Mouse (Mus musculus): ENCODE data around the gene Btnl4. TPM values are rescaled to one million over a fixed set of nuclear protein-coding genes. Genes with fewer than 3 reads are reported as not detected.
"Not testable (repeated sequence)": the region's sequence is repeated elsewhere in the genome, so short reads cannot be mapped to it uniquely, and the experiment has no call there.

Btnl4 gene
- total RNA-seq (2021), result not detected

DNA sequence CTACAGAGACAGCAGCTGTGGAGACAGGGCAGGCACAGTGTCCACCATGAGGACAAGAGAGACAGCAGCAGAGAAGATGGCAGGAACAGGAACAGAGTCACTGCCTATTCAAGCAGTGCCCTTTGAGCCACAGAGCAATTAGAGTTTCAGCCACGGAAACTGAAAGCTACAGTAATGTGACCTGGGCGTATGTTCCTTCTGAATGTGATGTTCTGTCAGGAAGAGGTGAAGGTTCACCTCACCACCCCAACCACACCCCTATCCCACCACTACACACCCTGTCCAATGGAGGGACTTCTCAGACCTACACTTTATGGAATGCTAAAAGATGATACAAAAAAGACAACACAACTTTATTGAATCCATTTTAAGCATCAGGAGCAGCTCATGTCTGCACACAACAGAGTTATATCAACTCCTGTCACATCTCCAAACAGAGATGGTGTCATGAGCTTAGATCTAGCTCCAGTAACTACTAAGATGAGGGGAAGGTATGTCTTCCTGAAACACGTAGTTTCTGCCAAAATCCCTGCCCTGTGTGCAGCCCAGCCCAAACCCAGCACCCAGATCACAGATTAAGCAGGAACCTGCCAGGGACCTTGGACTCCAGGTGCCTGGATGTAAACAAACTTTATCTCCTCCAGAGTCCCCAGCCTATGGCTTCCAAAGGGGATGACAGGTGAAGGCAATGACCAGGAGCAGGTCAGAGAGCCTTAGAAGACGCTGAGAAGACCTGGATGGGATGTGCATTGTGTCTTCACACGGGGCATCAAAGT is at the start of gene Btnl4:
Gene Btnl4, minus strand, starts transcription at position 81 of the 776 bp plus-strand sequence.
- DNase-seq (ENCODE audit: extremely low spot score in 1 of 2, low spot score in 1 of 2), result not testable (repeated sequence)

DNA sequence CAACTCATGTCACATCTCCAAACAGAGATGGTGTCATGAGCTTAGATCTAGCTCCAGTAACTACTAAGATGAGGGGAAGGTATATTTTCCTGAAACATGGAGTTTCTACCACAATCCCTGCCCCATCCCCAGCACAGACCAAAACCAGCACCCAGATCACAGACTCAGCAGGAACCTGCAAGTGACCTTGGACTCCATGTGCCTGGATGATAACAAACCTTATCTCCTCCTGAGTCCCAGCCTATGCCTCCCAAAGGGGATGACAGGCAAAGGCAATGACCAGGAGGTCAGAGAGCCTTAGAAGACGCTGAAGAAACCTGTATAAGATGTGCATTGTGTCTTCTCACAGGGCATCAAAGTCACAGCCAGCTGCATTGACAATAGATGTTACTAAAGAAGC is 41.9 kb upstream of the Btnl4 start:
- DNase-seq (ENCODE audit: extremely low spot score in 1 of 2, low spot score in 1 of 2), result no peak

DNA sequence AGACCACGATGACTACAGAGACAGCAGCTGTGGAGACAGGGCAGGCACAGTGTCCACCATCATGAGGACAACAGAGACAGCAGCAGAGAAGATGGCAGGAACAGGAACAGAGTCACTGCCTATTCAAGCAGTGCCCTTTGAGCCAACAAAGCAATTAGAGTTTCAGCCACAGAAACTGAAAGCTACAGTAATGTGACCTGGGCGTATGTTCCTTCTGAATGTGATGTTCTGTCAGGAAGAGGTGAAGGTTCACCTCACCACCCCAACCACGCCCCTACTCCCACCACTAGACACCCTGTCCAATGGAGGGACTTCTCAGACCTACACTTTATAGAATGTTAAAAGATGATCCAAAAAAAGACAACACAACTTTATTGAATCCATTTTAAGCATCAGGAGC is 41.5 kb upstream of the Btnl4 start:
- not testable (repeated sequence) for DNase-seq (ENCODE audit: extremely low spot score in 1 of 2, low spot score in 1 of 2)

DNA sequence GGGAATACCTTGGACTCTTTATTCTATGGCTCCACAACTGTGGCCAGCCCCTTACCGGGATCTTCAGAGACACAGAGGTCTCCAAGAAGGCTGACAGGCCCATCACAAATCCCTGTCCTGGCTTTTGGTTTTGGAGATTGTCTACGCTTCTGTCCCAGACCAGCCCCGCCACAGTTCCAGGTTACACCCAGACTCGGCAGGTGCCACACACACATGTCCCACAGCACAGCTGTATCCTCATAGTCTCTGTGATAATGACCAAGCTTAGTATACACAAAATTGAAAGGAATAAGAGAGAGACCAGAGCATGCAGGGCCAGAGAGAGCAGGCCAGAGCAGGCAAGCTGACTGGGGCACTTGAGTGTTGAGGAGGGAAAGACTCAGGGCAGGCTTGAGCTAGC is 40.7 kb upstream of the Btnl4 start:
- no peak for DNase-seq (ENCODE audit: extremely low spot score in 1 of 2, low spot score in 1 of 2)

DNA sequence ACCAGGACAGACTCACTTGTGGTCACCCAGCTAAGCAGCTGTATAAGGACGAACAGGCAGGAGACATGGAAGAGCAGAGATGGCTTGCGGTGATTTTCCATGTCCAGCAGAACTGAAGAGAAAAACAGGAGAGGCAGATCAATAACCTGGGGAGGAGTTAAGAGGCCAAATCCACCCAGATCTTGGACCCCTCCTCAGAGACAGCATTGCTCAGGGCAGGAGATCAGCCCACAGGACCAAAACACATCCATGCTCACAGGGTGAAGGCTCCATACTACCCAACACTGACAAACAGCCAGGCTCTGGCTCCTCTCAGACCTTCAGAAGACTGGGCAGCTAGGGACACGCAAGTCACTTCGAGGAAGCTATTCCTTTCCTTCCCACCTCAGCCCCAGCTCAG is 40.1 kb upstream of the Btnl4 start, which contains the start of gene Btnl6:
Gene Btnl6, minus strand, starts transcription at position 101 of the 400 bp plus-strand sequence.
- no peak for DNase-seq (ENCODE audit: extremely low spot score in 1 of 2, low spot score in 1 of 2)

DNA sequence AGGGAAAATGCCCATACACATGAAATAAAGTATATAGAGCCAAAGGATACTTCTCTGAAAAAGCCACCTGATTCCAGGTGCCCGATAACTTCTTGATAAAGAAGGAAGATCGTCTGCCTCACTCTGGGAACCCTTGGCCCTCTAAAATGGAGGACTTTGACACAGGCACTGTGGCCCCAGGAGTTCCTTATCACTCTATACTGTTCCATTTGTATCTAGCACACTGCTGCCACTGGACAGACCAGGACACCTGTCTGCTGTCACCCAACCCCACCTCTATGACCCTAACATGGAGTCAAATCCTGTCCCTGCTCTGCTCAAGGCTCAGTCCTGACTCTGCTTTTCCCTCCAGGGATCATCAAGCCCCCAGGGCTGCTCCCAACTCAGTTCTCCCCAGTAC is 39.4 kb upstream of the Btnl4 start:
- no peak for DNase-seq (ENCODE audit: extremely low spot score in 1 of 2, low spot score in 1 of 2)

DNA sequence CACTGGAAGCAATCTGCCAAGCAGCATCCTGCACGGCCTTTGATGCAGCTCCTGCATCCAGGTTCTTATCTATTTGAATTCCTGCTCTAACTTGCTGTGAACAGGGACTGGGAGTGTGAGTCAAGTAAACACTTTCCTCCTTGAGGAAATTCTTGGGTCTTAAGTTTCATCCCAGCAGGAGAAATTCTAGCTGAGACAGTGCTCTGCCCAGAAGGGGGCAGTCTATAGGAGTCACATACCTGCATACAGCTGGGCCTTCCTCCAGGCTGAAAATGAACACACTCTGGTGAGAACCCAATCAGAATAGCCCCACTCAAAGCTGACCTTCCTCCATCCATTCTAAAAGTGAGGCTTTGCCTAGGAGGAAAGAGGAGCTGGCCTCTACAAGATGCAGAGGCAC is 34.6 kb upstream of the Btnl4 start:
- DNase-seq (ENCODE audit: extremely low spot score in 1 of 2, low spot score in 1 of 2), result not testable (repeated sequence)

DNA sequence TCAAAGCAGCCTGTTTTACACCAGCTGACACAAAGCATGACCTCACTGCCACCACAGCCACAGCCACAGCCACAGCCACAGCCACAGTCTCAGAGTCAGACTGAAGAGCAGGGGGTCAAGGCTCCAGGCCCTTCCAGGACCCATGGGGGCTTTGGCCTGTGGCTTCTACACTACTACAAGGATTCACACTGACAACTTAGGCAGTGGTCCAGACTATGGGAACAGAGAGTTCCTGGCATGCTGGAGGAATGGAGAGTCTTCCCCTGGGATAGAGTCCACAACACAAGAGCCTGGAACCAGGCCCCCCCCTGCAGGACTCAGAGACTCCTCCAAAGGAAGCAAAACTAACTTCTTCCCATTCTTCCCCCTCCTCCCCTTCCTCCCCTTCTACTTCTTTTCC is 30.5 kb upstream of the Btnl4 start:
- DNase-seq (ENCODE audit: extremely low spot score in 1 of 2, low spot score in 1 of 2), result no peak

DNA sequence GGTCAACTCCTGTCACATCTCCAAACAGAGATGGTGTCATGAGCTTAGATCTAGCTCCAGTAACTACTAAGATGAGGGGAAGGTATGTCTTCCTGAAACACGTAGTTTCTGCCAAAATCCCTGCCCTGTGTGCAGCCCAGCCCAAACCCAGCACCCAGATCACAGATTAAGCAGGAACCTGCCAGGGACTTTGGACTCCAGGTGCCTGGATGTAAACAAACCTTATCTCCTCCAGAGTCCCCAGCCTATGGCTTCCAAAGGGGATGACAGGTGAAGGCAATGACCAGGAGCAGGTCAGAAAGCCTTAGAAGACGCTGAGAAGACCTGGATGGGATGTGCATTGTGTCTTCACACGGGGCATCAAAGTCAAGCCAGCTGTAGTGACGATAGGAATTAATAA is 20.6 kb upstream of the Btnl4 start:
- DNase-seq (ENCODE audit: extremely low spot score in 1 of 2, low spot score in 1 of 2), result not testable (repeated sequence)

DNA sequence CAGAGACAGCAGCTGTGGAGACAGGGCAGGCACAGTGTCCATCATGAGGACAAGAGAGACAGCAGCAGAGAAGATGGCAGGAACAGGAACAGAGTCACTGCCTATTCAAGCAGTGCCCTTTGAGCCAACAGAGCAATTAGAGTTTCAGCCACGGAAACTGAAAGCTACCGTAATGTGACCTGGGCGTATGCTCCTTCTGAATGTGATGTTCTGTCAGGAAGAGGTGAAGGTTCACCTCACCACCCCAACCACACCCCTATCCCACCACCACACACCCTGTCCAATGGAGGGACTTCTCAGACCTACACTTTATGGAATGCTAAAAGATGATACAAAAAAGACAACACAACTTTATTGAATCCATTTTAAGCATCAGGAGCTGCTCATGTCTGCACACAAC is 20.2 kb upstream of the Btnl4 start:
- not testable (repeated sequence) for DNase-seq (ENCODE audit: extremely low spot score in 1 of 2, low spot score in 1 of 2)

DNA sequence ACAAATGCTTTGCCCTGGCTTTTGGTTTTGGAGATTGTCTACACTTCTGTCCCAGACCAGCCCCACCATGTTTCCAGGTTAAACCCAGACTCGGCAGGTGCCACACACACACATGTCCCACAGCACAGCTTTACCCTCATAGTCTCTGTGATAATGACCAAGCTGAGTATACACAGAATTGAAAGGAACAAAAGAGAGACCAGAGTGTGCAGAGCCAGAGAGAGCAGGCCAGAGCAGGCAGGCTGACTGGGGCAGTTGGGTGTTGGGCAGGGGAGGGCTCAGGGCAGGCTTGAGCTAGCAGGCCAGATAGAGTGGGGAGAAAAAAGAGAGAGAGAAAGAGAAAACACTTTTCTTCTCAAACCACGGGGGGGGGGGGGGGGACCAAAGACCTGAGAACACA is 19.4 kb upstream of the Btnl4 start:
- DNase-seq (ENCODE audit: extremely low spot score in 1 of 2, low spot score in 1 of 2), result no peak

DNA sequence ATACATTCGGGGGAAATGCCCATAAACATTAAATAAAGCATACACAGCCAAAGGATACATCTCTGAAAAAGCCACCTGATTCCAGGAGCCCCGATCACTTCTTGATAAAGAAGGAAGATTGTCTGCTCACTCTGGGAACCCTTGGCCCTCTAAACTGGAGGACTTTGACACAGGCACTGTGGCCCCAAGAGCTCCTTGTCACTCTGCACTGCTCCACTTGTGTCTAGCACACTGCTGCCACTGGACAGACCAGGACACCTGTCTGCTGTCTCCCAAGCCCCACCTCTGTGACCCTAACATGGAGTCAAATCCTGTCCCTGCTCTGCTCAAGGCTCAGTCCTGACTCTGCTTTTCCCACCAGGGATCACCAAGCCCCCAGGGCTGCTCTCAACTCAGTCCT is 18.0 kb upstream of the Btnl4 start:
- not testable (repeated sequence) for DNase-seq (ENCODE audit: extremely low spot score in 1 of 2, low spot score in 1 of 2)

DNA sequence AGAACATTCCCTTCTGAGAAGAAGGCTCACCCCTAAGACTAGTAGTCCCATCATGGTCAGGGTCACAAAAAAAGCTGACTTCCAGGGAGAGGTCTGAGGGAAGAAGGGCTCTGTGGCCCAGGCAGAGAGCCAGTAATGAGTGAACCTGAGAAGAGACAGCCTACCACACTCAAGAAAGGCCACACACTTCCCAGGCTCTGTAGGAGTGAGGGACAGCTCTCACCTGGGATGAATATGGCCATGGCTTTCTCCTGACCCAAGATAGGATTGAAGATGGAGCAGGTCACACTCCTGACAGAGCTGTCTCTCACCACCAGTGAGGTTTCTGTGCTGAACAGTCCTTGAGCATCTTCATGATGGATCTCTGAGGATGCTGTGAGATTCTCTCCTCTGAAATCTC is 15.7 kb upstream of the Btnl4 start:
- DNase-seq (ENCODE audit: extremely low spot score in 1 of 2, low spot score in 1 of 2), result no peak

DNA sequence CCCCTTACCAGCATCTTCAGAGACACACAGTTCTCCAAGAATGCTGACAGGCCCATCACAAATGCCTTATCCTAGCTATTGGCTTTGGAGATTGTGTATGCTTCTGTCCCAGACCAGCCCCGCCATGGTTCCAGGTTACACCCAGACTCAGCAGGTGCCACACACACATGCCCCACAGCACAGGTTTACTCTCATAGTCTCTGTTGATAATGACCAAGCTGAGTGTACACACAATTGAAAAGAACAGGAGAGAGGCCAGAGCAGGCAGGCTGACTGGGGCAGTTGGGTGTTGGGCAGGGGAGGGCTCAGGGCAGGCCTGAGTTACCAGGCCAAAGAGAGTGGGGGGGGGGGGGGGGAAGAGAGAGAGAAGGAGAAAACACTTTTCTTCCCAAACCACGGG is 691 bp downstream of the Btnl4 start:
- DNase-seq (ENCODE audit: extremely low spot score in 1 of 2, low spot score in 1 of 2), result no peak

DNA sequence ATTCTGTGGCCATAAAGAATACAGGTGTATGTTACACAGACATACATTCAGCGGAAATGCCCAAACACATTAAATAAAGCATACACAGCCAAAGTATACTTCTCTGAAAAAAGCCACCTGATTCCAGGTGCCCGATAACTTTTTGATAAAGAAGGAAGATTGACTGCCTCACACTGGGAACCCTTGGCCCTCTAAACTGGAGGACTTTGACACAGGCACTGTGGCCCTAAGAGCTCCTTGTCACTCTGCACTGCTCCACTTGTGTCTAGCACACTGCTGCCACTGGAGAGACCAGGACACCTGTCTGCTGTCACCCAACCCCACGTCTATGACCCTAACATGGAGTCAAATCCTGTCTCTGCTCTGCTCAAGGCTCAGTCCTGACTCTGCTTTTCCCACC is 2.1 kb downstream of the Btnl4 start:
- DNase-seq (ENCODE audit: extremely low spot score in 1 of 2, low spot score in 1 of 2), result no peak

DNA sequence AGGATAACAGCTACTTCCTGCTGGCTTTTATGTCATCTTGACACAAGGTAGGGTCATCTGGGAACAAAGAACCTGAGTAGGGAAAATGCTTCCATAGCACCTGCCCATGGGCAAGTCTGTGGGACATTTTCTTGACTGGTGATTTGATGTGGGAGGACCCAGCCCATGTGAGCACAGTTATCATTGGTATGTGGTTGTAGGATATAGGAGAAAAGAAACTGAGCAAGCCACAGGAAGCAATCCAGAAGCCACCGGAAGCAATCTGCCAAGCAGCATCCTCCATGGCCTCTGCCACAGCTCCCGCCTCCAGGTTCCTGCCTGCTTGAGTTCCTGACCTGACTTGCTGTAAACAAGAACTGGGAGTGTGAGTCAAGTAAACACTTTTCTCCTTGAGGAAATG is 6.6 kb downstream of the Btnl4 start:
- DNase-seq (ENCODE audit: extremely low spot score in 1 of 2, low spot score in 1 of 2), result no peak

DNA sequence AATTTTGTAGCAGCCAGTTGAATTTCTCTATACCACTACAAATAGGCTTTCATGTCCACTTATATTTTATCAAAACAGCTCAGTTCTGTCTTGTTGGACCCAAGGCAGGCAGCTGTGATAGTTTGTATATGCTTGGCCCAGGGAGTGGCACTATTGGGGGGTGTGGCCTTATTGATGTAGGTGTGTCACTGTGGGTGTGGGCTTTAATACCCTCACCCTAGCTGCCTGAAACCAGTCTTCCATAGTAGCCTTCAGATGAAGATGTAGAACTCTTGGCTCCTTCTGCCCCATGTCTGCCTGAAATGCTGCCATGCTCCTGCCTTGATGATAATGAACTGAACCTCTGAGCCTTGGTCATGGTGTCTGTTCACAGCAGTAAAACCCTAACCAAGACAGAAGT is 11.2 kb downstream of the Btnl4 start:
- not testable (repeated sequence) for DNase-seq (ENCODE audit: extremely low spot score in 1 of 2, low spot score in 1 of 2)

DNA sequence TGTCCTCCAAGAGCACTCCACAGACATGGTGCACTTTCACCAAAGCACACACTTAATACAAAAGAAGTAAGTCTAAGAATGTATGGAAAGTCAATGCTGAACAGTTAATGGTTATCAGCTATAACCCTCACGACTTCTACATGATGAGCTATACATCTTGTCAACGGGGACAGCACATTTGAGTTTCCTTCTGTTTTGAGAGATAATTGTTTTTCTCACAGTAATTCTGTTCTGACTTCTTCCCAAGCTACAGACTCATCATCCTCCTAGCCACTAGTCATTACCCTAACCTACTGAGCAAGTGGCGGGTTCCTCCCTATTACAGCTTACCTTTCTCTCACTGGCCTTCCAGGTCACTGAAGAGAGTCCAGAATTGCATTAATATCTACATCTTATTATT is 17.9 kb downstream of the Btnl4 start:
- DNase-seq (ENCODE audit: extremely low spot score in 1 of 2, low spot score in 1 of 2), result no peak

DNA sequence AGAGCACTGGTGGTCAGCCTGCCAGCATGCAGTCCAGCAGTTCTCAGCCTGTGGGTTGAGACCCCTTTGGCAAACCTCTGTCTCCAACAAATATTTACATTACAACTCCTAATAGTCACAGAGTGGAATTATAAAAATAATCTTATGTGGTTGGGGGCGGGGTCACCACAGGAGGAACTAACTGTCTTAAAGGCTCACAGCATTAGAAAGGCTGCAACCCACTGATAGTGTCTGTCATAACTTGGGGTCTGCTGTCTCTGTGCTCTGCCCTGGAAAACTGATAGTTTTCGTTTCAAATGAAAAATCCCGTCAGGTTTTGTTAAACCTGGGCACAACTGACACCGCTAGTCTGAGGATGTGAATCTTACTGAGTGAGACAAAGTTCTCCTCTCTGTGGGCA is 19.4 kb downstream of the Btnl4 start:
- DNase-seq (ENCODE audit: extremely low spot score in 1 of 2, low spot score in 1 of 2), result no peak

DNA sequence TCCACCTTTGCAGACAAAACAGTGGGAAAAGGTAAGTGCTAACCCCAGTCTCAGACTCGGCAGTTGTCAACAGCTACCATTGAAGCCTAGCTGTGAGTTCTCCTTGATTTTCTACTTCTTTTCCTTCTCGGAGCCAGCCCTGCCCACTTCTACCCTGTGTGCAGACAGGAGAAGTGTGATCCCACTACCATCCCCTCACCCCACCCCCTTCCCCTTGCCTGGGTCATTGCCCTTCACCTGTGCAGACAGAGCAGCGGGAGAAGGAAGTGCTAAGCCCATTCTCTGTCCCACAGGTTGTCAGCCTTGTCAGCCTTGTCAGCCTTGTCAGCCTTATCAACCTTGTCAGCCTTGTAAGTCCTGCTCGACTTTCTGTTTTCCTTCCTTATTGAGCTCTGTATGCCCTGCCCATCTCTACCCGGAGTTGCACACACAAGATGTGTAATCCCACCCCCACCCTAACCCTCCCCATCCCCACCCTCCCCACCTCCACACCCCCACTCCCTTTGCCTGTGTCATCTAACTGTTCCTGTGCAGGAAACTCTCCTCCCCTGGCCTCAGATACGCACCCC is 28.6 kb downstream of the Btnl4 start:
- no peak for DNase-seq (ENCODE audit: extremely low spot score in 1 of 2, low spot score in 1 of 2)

DNA sequence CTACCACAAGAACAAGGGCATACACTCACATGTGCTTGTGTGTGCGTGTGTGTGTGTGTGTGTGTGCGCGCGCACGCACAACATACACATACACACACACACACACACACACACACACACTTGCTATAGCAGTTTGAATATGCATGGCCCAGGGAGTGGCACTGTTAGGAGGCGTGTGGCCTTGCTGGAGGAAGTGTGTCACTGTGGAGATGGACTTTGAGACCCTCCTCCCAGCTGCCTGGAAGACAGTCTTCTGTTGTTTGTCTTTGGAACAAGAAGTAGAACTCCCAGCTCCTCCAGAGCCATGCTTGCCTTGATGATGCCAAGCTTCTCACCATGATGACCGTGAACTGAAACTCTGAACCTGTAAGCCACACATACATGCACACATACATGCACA is 35.1 kb downstream of the Btnl4 start:
- DNase-seq (ENCODE audit: extremely low spot score in 1 of 2, low spot score in 1 of 2), result no peak

DNA sequence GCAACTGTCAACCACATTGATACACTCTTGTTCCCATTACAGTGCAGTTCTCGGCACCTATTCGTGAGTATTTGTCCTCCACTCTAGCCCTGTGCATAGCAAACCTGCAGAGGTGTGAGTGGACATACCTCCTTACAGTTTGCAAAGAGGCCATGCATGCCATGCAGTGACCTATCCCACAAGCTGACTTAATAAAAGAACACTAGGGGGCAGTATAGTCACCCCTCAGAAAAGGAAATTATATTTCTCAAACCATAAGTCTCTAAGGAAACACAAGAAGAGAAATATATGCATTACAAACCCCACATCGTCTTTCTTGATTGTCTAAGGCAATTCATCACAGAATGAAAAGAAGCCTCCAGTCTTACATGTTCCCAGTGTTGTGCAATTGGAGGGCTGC is 37.3 kb downstream of the Btnl4 start:
- no peak for DNase-seq (ENCODE audit: extremely low spot score in 1 of 2, low spot score in 1 of 2)

Measured in layer of hippocampus, postnatal 25 days (tissue).